Mouse (Mus musculus) R1 (cell line): ENCODE measurements around the gene Sars.
A peak's percentile ranks its signal among the peaks of the same experiment; 100 is the strongest.

Source experiments
- DNase-seq: peaks from one replicate; pipeline ENCODE4 v3.0.0-alpha.2; 2018; ENCODE audit warnings: low read depth, low spot score

Sars gene

GRCm38 (mm10) chr3:108444698-108445365 lies at the start of gene Sars:
TSS of gene Sars (minus strand) at chr3:108445209.
- DNase-seq: peak; percentile 97

- DNase-seq: peak; percentile 64
Observed at GRCm38 (mm10) chr3:108489968-108490367, 45.0 kb upstream of the Sars start.

- no peak for DNase-seq
Observed at GRCm38 (mm10) chr3:108484749-108485148, 39.7 kb upstream of the Sars start.

GRCm38 (mm10) chr3:108478800-108479199 lies 33.8 kb upstream of the Sars start:
- DNase-seq: no peak

GRCm38 (mm10) chr3:108476761-108477619 lies 32.0 kb upstream of the Sars start:
- DNase-seq: no peak

- DNase-seq: no peak
Observed at GRCm38 (mm10) chr3:108475496-108475895, 30.5 kb upstream of the Sars start.

- no peak for DNase-seq
Observed at GRCm38 (mm10) chr3:108474969-108475368, 30.0 kb upstream of the Sars start.

- DNase-seq: peak; percentile 39
Observed at GRCm38 (mm10) chr3:108467760-108468159, 22.8 kb upstream of the Sars start.

GRCm38 (mm10) chr3:108466425-108466824 lies 21.4 kb upstream of the Sars start:
- peak; percentile 57 for DNase-seq

- peak; percentile 59 for DNase-seq
Observed at GRCm38 (mm10) chr3:108458866-108459265, 13.9 kb upstream of the Sars start.

GRCm38 (mm10) chr3:108458380-108458779 lies 13.4 kb upstream of the Sars start:
- peak; percentile 16 for DNase-seq

- no peak for DNase-seq
Observed at GRCm38 (mm10) chr3:108454172-108454571, 9.2 kb upstream of the Sars start.

GRCm38 (mm10) chr3:108451969-108452368 lies 7.0 kb upstream of the Sars start:
- DNase-seq: peak; percentile 57

GRCm38 (mm10) chr3:108445366-108445705 lies 327 bp upstream of the Sars start:
- no peak for DNase-seq

GRCm38 (mm10) chr3:108444029-108444428 lies 980 bp downstream of the Sars start:
- DNase-seq: peak; percentile 54

- DNase-seq: peak; percentile 33
Observed at GRCm38 (mm10) chr3:108436380-108436714, 8.7 kb downstream of the Sars start.

GRCm38 (mm10) chr3:108435701-108436379 lies 9.2 kb downstream of the Sars start:
- no peak for DNase-seq

GRCm38 (mm10) chr3:108433881-108434495 lies 11.0 kb downstream of the Sars start:
- DNase-seq: no peak

GRCm38 (mm10) chr3:108433188-108433880 lies 11.7 kb downstream of the Sars start:
- peak; percentile 98 for DNase-seq

GRCm38 (mm10) chr3:108432542-108433187 lies 12.3 kb downstream of the Sars start:
- no peak for DNase-seq

- no peak for DNase-seq
Observed at GRCm38 (mm10) chr3:108425624-108426018, 19.4 kb downstream of the Sars start.
